Mouse (Mus musculus) MEL (cell line): Measurements from ENCODE around the gene H2-DMb1. TPM values are rescaled to one million over a fixed set of nuclear protein-coding genes. Genes with fewer than 3 reads are reported as not detected.

Experiments used
- DNase-seq: peaks from one replicate; pipeline ENCODE4 v3.0.0; 2011; ENCODE audit warnings: low read depth, low spot score
- H3K27ac ChIP-seq: 2 replicates; pipeline ENCODE4 v1.5.1; 2012; ENCODE audit warnings: low read depth, mild to moderate bottlenecking, control low read depth, low read length, moderate library complexity; ENCODE audit not compliant: control insufficient read depth
- H3K27me3 ChIP-seq, 2 experiments: fragments of 150-350 bp in 1 of 2; sonication (generic) in 1 of 2; 2 replicates each; pipeline ENCODE4 v1.6.1; 2012; ENCODE audit warnings: low read length in 2 of 2, mild to moderate bottlenecking in 2 of 2, improper control_type of control experiment in 1 of 2, moderate library complexity in 1 of 2; ENCODE audit not compliant: insufficient read depth in 2 of 2, control insufficient read depth in 1 of 2
- H3K36me3 ChIP-seq, 2 experiments: 2 replicates each; pipeline ENCODE4 v1.6.1; 2012 to 2014; ENCODE audit warnings: low read length in 2 of 2, improper control_type of control experiment in 1 of 2, inconsistent platforms in 1 of 2, mild to moderate bottlenecking in 1 of 2; ENCODE audit not compliant: insufficient read depth in 2 of 2, control insufficient read depth in 1 of 2
- H3K4me1 ChIP-seq, 2 experiments: fragments of 150-350 bp in 1 of 2; sonication (generic) in 1 of 2; 2 replicates each; pipeline ENCODE4 v1.6.1; 2012; ENCODE audit warnings: low read length in 2 of 2, improper control_type of control experiment in 1 of 2, mild to moderate bottlenecking in 1 of 2; ENCODE audit not compliant: insufficient read depth in 2 of 2, control insufficient read depth in 1 of 2
- H3K4me3 ChIP-seq, 2 experiments: fragments of 150-350 bp in 1 of 2; sonication (generic) in 1 of 2; 2 replicates each; pipeline ENCODE4 v1.5.1; 2012; ENCODE audit warnings: low read depth in 2 of 2, low read length in 2 of 2, mild to moderate bottlenecking in 2 of 2, moderate library complexity in 2 of 2, control low read depth in 1 of 2, improper control_type of control experiment in 1 of 2; ENCODE audit not compliant: control insufficient read depth in 1 of 2, insufficient read depth in 1 of 2
- H3K79me2 ChIP-seq: 2 replicates; pipeline ENCODE4 v1.6.1; 2012; ENCODE audit warnings: mild to moderate bottlenecking, low read length, moderate library complexity; ENCODE audit not compliant: control insufficient read depth, poor library complexity, insufficient read depth
- H3K9ac ChIP-seq: 2 replicates; pipeline ENCODE4 v1.6.1; 2012; ENCODE audit warnings: low read depth, mild to moderate bottlenecking, control low read depth, low read length, moderate library complexity; ENCODE audit not compliant: control insufficient read depth, poor library complexity, severe bottlenecking
- H3K9me3 ChIP-seq: fragments of 150-350 bp; sonication (generic); replicated peaks from 2 replicates; pipeline ENCODE4 v1.6.1; 2012; ENCODE audit warnings: mild to moderate bottlenecking, low read length, improper control_type of control experiment, moderate library complexity; ENCODE audit not compliant: insufficient read depth
- CHD1 ChIP-seq: IDR thresholded peaks from 2 replicates; pipeline ENCODE4 v1.6.1; 2012; ENCODE audit warnings: low read depth, mild to moderate bottlenecking, inconsistent platforms, low read length, improper control_type of control experiment
- CHD2 ChIP-seq: IDR thresholded peaks from 2 replicates; pipeline ENCODE4 v1.6.1; 2011; ENCODE audit warnings: low read length, improper control_type of control experiment
- CTCF ChIP-seq, 3 experiments: IDR thresholded peaks in 2 of 3; conservative IDR thresholded peaks in 1 of 3; 2 replicates each; pipeline ENCODE4 v1.5.1; 2011 to 2012; ENCODE audit warnings: low read length in 3 of 3, low read depth in 2 of 3, mild to moderate bottlenecking in 2 of 3, improper control_type of control experiment in 1 of 3, inconsistent platforms in 1 of 3, mixed read lengths in 1 of 3, moderate library complexity in 1 of 3; ENCODE audit not compliant: control insufficient read depth in 1 of 3, insufficient read depth in 1 of 3, poor library complexity in 1 of 3, severe bottlenecking in 1 of 3
- E2F4 ChIP-seq: IDR thresholded peaks from 2 replicates; pipeline ENCODE4 v1.6.1; 2011; ENCODE audit warnings: low read depth, low read length, improper control_type of control experiment, borderline replicate concordance
- ELF1 ChIP-seq: IDR thresholded peaks from 2 replicates; pipeline ENCODE4 v1.6.1; 2014; ENCODE audit warnings: low read depth, mild to moderate bottlenecking, inconsistent platforms, low read length, improper control_type of control experiment, moderate library complexity
- EP300 ChIP-seq, 2 experiments: IDR thresholded peaks; 2 replicates each; pipeline ENCODE4 v1.6.1; 2011; ENCODE audit warnings: improper control_type of control experiment in 2 of 2, low read length in 2 of 2, low read depth in 1 of 2, mild to moderate bottlenecking in 1 of 2
- ETS1 ChIP-seq: IDR thresholded peaks from 2 replicates; pipeline ENCODE4 v1.6.1; 2012; ENCODE audit warnings: low read depth, mild to moderate bottlenecking, inconsistent platforms, low read length, improper control_type of control experiment, moderate library complexity
- GABPA ChIP-seq: IDR thresholded peaks from 2 replicates; pipeline ENCODE4 v1.6.1; 2012; ENCODE audit warnings: low read depth, mild to moderate bottlenecking, inconsistent platforms, low read length, improper control_type of control experiment, moderate library complexity
- GATA1 ChIP-seq: IDR thresholded peaks from 2 replicates; pipeline ENCODE4 v1.6.1; 2011; ENCODE audit warnings: low read depth, low read length, improper control_type of control experiment
- JUND ChIP-seq: IDR thresholded peaks from 2 replicates; pipeline ENCODE4 v1.6.1; 2011; ENCODE audit warnings: low read depth, mild to moderate bottlenecking, improper control_type of control experiment, low read length
- KAT2A ChIP-seq: conservative IDR thresholded peaks from 2 replicates; pipeline ENCODE4 v1.6.1; 2012; ENCODE audit warnings: low read depth, low read length, improper control_type of control experiment, inconsistent platforms
- MAX ChIP-seq: IDR thresholded peaks from 2 replicates; pipeline ENCODE4 v1.6.1; 2011; ENCODE audit warnings: low read length, improper control_type of control experiment
- MAZ ChIP-seq: IDR thresholded peaks from 2 replicates; pipeline ENCODE4 v1.6.1; 2012; ENCODE audit warnings: low read depth, mild to moderate bottlenecking, inconsistent platforms, low read length, improper control_type of control experiment
- MYB ChIP-seq: IDR thresholded peaks from 2 replicates; pipeline ENCODE4 v1.6.1; 2011; ENCODE audit warnings: mild to moderate bottlenecking, low read depth, low read length, improper control_type of control experiment
- MYC ChIP-seq: IDR thresholded peaks from 2 replicates; pipeline ENCODE4 v1.6.1; 2011; ENCODE audit warnings: low read depth, mild to moderate bottlenecking, low read length, improper control_type of control experiment, moderate library complexity
- NELFE ChIP-seq: IDR thresholded peaks from 2 replicates; pipeline ENCODE4 v1.6.1; 2011; ENCODE audit warnings: low read depth, low read length, improper control_type of control experiment
- POLR2A ChIP-seq, 2 experiments: IDR thresholded peaks; 2 replicates each; pipeline ENCODE4 v1.6.1; 2011 to 2012; ENCODE audit warnings: low read length in 2 of 2, mild to moderate bottlenecking in 2 of 2, control low read depth in 1 of 2, improper control_type of control experiment in 1 of 2, low read depth in 1 of 2, moderate library complexity in 1 of 2; ENCODE audit not compliant: control insufficient read depth in 1 of 2, insufficient read depth in 1 of 2, poor library complexity in 1 of 2
- POLR2AphosphoS2 ChIP-seq: IDR thresholded peaks from 2 replicates; pipeline ENCODE4 v1.6.1; 2011; ENCODE audit warnings: low read length, improper control_type of control experiment
- POLR2AphosphoS5 ChIP-seq: IDR thresholded peaks from 2 replicates; pipeline ENCODE4 v1.6.1; 2012; ENCODE audit warnings: low read depth, borderline replicate concordance, mild to moderate bottlenecking, inconsistent platforms, low read length, moderate library complexity, mixed read lengths
- RAD21 ChIP-seq: IDR thresholded peaks from 2 replicates; pipeline ENCODE4 v1.6.1; 2011; ENCODE audit warnings: mild to moderate bottlenecking, low read depth, low read length, improper control_type of control experiment
- SIN3A ChIP-seq: IDR thresholded peaks from 2 replicates; pipeline ENCODE4 v1.6.1; 2012; ENCODE audit warnings: low read length, improper control_type of control experiment, inconsistent platforms
- SMC3 ChIP-seq: IDR thresholded peaks from 2 replicates; pipeline ENCODE4 v1.6.1; 2011; ENCODE audit warnings: low read depth, low read length, improper control_type of control experiment
- TBP ChIP-seq: IDR thresholded peaks from 2 replicates; pipeline ENCODE4 v1.8.0; 2011; ENCODE audit warnings: low read depth, low read length, improper control_type of control experiment
- TCF12 ChIP-seq: IDR thresholded peaks from 2 replicates; pipeline ENCODE4 v1.6.1; 2014; ENCODE audit warnings: low read depth, mild to moderate bottlenecking, inconsistent platforms, low read length, improper control_type of control experiment, moderate library complexity
- UBTF ChIP-seq: IDR thresholded peaks from 2 replicates; pipeline ENCODE4 v1.6.1; 2012; ENCODE audit warnings: low read depth, mild to moderate bottlenecking, inconsistent platforms, low read length, improper control_type of control experiment, moderate library complexity, borderline replicate concordance; ENCODE audit not compliant: insufficient read depth
- ZC3H11A ChIP-seq: IDR thresholded peaks from 2 replicates; pipeline ENCODE4 v1.6.1; 2012; ENCODE audit warnings: low read depth, mild to moderate bottlenecking, inconsistent platforms, low read length, improper control_type of control experiment
- ZKSCAN1 ChIP-seq: IDR thresholded peaks from 2 replicates; pipeline ENCODE4 v1.6.1; 2012; ENCODE audit warnings: low read depth, mild to moderate bottlenecking, inconsistent platforms, low read length, improper control_type of control experiment, moderate library complexity
- ZMIZ1 ChIP-seq: IDR thresholded peaks from 2 replicates; pipeline ENCODE4 v1.6.1; 2012; ENCODE audit warnings: low read depth, mild to moderate bottlenecking, inconsistent platforms, low read length, improper control_type of control experiment, moderate library complexity
- ZNF384 ChIP-seq: IDR thresholded peaks from 2 replicates; pipeline ENCODE4 v1.6.1; 2012; ENCODE audit warnings: low read depth, mild to moderate bottlenecking, inconsistent platforms, low read length, improper control_type of control experiment
- polyA plus RNA-seq, 2 experiments: library from polyadenylated mRNA; stranded (reverse) in 1 of 2; unstranded in 1 of 2; fragments of >175 nt in 1 of 2; fragments of >200 nt in 1 of 2; gene quantifications; 2 replicates each; pipeline versions ENCODE4 v1.2.1 to v1.2.4; 2012; ENCODE audit warnings: low replicate concordance in 2 of 2, low read depth in 1 of 2; ENCODE audit not compliant: insufficient read length in 2 of 2, insufficient read depth in 1 of 2, missing spikeins in 1 of 2
- total RNA-seq: library from RNA; depleted of rRNA; stranded (reverse); fragments of 300-350 nt; gene quantifications from 2 replicates; pipeline ENCODE4 v1.2.3, GENCODE M21; 2012

The H2-DMb1 gene
- total and polyA plus RNA-seq, 3 experiments = 0.67 TPM; not detected in 2

DNA sequence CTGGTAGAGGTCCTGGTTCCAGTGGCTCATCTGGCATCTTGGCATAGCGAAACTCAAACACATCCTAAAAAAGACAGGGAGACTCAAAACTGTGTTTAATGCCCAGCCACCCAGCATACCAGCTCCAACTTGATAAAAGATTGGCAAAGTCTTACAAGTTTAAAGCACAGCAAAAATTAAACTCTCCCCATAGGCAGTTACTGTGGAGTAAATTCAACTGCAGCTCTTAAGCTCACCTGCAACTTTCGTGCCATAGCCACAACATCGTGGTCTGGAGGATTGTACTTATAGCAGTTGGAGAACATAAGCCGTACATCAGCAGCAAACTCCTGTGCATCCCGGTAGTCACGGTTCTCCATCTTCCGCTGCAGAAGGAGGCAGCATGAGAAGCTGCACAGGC, 38.8 kb upstream of the H2-DMb1 start:
- TF ChIP-seq GATA1 = no peak
- TF ChIP-seq UBTF = no peak
- TF ChIP-seq ZKSCAN1 = no peak
- TF ChIP-seq ETS1 = no peak
- no peak for TF ChIP-seq MAZ
- TF ChIP-seq SMC3 = no peak
- 0 out of 2 replicates have a peak, but pooled peaks have one; percentile 34 for TF ChIP-seq POLR2AphosphoS2
- TF ChIP-seq EP300 (IDR thresholded peaks at IDR 0.05; ENCODE audit: low read depth in 1 of 2, low read length in 2 of 2) = no peak
- 0 out of 4 replicates have a peak, but pooled peaks of 1 of the 2 experiments have one; percentile 37 for TF ChIP-seq POLR2A (IDR thresholded peaks at IDR 0.05; ENCODE audit: control insufficient read depth in 1 of 2, insufficient read depth in 1 of 2, low read depth in 1 of 2, low read length in 2 of 2, poor library complexity in 1 of 2)
- no peak for TF ChIP-seq ZC3H11A
- no peak for TF ChIP-seq CTCF (IDR thresholded peaks at IDR 0.05 in 2 of 3, conservative IDR thresholded peaks at IDR 0.05 in 1 of 3; ENCODE audit: control insufficient read depth in 1 of 3, insufficient read depth in 1 of 3, low read depth in 2 of 3, low read length in 3 of 3, poor library complexity in 1 of 3, severe bottlenecking in 1 of 3)
- no peak overlapping the region for H3K27ac ChIP-seq
- H3K4me1 ChIP-seq = no peaks in the 10 kb centered on the region; a peak in 1 of 4 replicates
- no peak overlapping the region for H3K4me3 ChIP-seq
- peaks cover 22 to 45% of the 10 kb centered on the region in 2 experiments for H3K36me3 ChIP-seq
- H3K27me3 ChIP-seq = no peaks in the 10 kb centered on the region
- no peak for DNase-seq
- peaks cover 44% of the 10 kb centered on the region for H3K79me2 ChIP-seq
- H3K9ac ChIP-seq = no peak overlapping the region
- no peaks in the 10 kb centered on the region for H3K9me3 ChIP-seq

DNA sequence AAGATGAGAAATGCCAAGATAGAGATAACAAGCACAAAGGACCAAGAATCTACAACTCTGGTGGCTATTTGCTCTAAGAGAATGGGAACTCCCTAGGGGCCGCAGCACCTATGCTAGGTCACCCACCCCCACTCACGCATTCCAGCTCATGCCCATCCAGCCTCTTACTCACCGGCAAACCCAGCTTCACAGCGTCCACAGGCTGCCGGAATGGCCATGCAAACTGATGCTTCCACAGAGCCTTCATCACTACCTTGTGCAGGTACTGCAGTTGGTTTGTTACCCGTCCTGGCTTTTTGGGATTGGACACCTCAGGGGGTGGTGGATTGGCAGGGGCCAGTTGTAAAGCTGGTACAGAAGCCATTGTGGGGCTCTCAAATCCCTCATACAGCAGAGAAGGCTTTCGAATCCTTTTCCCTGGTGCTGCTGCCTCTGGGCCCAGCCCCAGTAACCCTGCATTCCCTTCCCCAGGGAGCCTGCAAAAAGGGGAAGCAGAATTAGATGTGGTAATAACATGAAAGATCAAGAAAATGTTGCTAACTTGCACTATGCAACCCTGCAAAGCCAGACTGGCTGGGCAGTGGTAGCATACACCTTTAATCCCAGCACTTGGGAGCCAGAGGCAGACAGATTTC, 36.0 kb upstream of the H2-DMb1 start:
- peak overlapping the region; percentile 95 for H3K9ac ChIP-seq
- peak overlapping the region; percentile 7; the same call in 1 of the 2 replicates for H3K27ac ChIP-seq
- H3K79me2 ChIP-seq = peaks cover 69% of the 10 kb centered on the region
- H3K4me3 ChIP-seq = peak overlapping the region; percentile 59 to 98
- no peaks in the 10 kb centered on the region for H3K9me3 ChIP-seq
- no peaks in the 10 kb centered on the region; a peak in 1 of 4 replicates for H3K4me1 ChIP-seq
- DNase-seq = peak; percentile 71
- peaks cover 22 to 43% of the 10 kb centered on the region in 2 experiments for H3K36me3 ChIP-seq
- no peaks in the 10 kb centered on the region for H3K27me3 ChIP-seq
- TF ChIP-seq SIN3A = no peak
- TF ChIP-seq GATA1 = no peak
- TF ChIP-seq NELFE = no peak
- no peak for TF ChIP-seq TBP
- TF ChIP-seq CHD1 = peak; percentile 95
- no peak for TF ChIP-seq MYB
- no peak for TF ChIP-seq TCF12
- TF ChIP-seq CTCF (IDR thresholded peaks at IDR 0.05 in 2 of 3, conservative IDR thresholded peaks at IDR 0.05 in 1 of 3; ENCODE audit: control insufficient read depth in 1 of 3, insufficient read depth in 1 of 3, low read depth in 2 of 3, low read length in 3 of 3, poor library complexity in 1 of 3, severe bottlenecking in 1 of 3) = no peak
- no peak for TF ChIP-seq POLR2AphosphoS5
- no peak for TF ChIP-seq RAD21
- peak in 1 of 2 experiments; percentile 16; a peak in 1 of 4 replicates for TF ChIP-seq POLR2A (IDR thresholded peaks at IDR 0.05; ENCODE audit: control insufficient read depth in 1 of 2, insufficient read depth in 1 of 2, low read depth in 1 of 2, low read length in 2 of 2, poor library complexity in 1 of 2)
- TF ChIP-seq SMC3 = peak; percentile 14; the same call in 1 of the 2 replicates
- no peak for TF ChIP-seq UBTF
- TF ChIP-seq KAT2A = no peak; the same call in 1 of the 2 replicates
- TF ChIP-seq POLR2AphosphoS2 = no peak; the same call in 1 of the 2 replicates
- TF ChIP-seq E2F4 = no peak
- TF ChIP-seq MYC = no peak
- TF ChIP-seq ZNF384 = no peak
- no peak for TF ChIP-seq CHD2
- no peak for TF ChIP-seq ZMIZ1
- no peak for TF ChIP-seq JUND
- 0 out of 2 replicates have a peak, but pooled peaks have one; percentile 6 for TF ChIP-seq ETS1
- no peak for TF ChIP-seq ZKSCAN1
- TF ChIP-seq MAX = peak; percentile 26; the same call in 1 of the 2 replicates
- no peak for TF ChIP-seq ZC3H11A
- no peak for TF ChIP-seq GABPA
- TF ChIP-seq ELF1 = no peak
